Mouse (Mus musculus): ENCODE measurements around the gene Zfp800. TPM values are rescaled to one million over a fixed set of nuclear protein-coding genes. Genes with fewer than 3 reads are reported as not detected.
A peak's percentile ranks its signal among the peaks of the same experiment; 100 is the strongest.

Gene Zfp800
- polyA plus RNA-seq, 1 experiment from 2014 or later = 19.2 TPM

- H3K9me3 ChIP-seq (ENCODE audit: control insufficient read depth) = no peaks in the 10 kb centered on the region
- H3K27me3 ChIP-seq (replicated peaks; ENCODE audit: control insufficient read depth, insufficient read depth, low read length) = no peaks in the 10 kb centered on the region
- H3K9ac ChIP-seq (ENCODE audit: low read depth, low read length) = peak overlapping the region; percentile 75
- peak; percentile 92 for ATAC-seq
- peaks cover 7% of the 10 kb centered on the region; the same call in 1 of the 2 replicates for H3K36me3 ChIP-seq (ENCODE audit: control insufficient read depth, insufficient read depth)
- peak overlapping the region; percentile 89 for H3K4me3 ChIP-seq (ENCODE audit: low read depth, low read length)
- H3K4me2 ChIP-seq (replicated peaks; ENCODE audit: low read depth) = peak overlapping the region; percentile 95
- H3K27ac ChIP-seq (ENCODE audit: low read depth, low read length) = peak overlapping the region; percentile 89
- H3K4me1 ChIP-seq (replicated peaks; ENCODE audit: control insufficient read depth, insufficient read depth, low read length) = no peaks in the 10 kb centered on the region; the same call in 1 of the 2 replicates
- TF ChIP-seq CTCF (IDR thresholded peaks at IDR 0.05; ENCODE audit: low read depth) = 0 out of 2 replicates have a peak, but pooled peaks have one; percentile 1
- WGBS = under 1% methylated on average over 92 of the region's 131 CpGs
Measured at GRCm38 (mm10) chr6:28261307-28262197, 136.3 kb downstream of the Zfp800 start.

GRCm38 (mm10) chr6:28260425-28261191 lies 137.2 kb downstream of the Zfp800 start:
- Histone ChIP-seq H3K27ac (ENCODE audit: low read depth, low read length) (peak overlapping the region; percentile 89), H3K4me2 (replicated peaks; ENCODE audit: low read depth) (peak overlapping the region; percentile 95), H3K9ac (ENCODE audit: low read depth, low read length) (peak overlapping the region; percentile 75), H3K4me3 (ENCODE audit: low read depth, low read length) (peak overlapping the region; percentile 89), H3K27me3 (replicated peaks; ENCODE audit: control insufficient read depth, insufficient read depth, low read length) (no peaks in the 10 kb centered on the region), H3K36me3 (ENCODE audit: control insufficient read depth, insufficient read depth) (peaks cover 9% of the 10 kb centered on the region; the same call in 1 of the 2 replicates), H3K4me1 (replicated peaks; ENCODE audit: control insufficient read depth, insufficient read depth, low read length) (no peaks in the 10 kb centered on the region; the same call in 1 of the 2 replicates), H3K9me3 (ENCODE audit: control insufficient read depth) (no peaks in the 10 kb centered on the region)
- WGBS = 3% methylated on average over 64 of the region's 64 CpGs
- ATAC-seq = peak; percentile 68
- no peak for TF ChIP-seq CTCF (IDR thresholded peaks at IDR 0.05; ENCODE audit: low read depth)

- Histone ChIP-seq H3K27me3 (replicated peaks; ENCODE audit: control insufficient read depth, insufficient read depth, low read length) (no peaks in the 10 kb centered on the region), H3K27ac (ENCODE audit: low read depth, low read length) (no peak overlapping the region), H3K4me1 (replicated peaks; ENCODE audit: control insufficient read depth, insufficient read depth, low read length) (no peaks in the 10 kb centered on the region; the same call in 1 of the 2 replicates), H3K9ac (ENCODE audit: low read depth, low read length) (no peak overlapping the region), H3K36me3 (ENCODE audit: control insufficient read depth, insufficient read depth) (peaks cover 16% of the 10 kb centered on the region), H3K4me3 (ENCODE audit: low read depth, low read length) (no peak overlapping the region), H3K9me3 (ENCODE audit: control insufficient read depth) (no peaks in the 10 kb centered on the region), H3K4me2 (replicated peaks; ENCODE audit: low read depth) (no peak overlapping the region)
- WGBS = 86% methylated on average over 5 of the region's 5 CpGs
- ATAC-seq = no peak
- no peak for TF ChIP-seq CTCF (IDR thresholded peaks at IDR 0.05; ENCODE audit: low read depth)
Measured at GRCm38 (mm10) chr6:28259750-28260149, 138.1 kb downstream of the Zfp800 start.

- H3K4me2 ChIP-seq (replicated peaks; ENCODE audit: low read depth) = no peak overlapping the region
- 54% methylated on average over 1 of the region's 1 CpGs for WGBS
- no peak overlapping the region for H3K9ac ChIP-seq (ENCODE audit: low read depth, low read length)
- ATAC-seq = no peak
- TF ChIP-seq CTCF (IDR thresholded peaks at IDR 0.05; ENCODE audit: low read depth) = no peak
- peaks cover 24% of the 10 kb centered on the region for H3K36me3 ChIP-seq (ENCODE audit: control insufficient read depth, insufficient read depth)
- no peaks in the 10 kb centered on the region for H3K27me3 ChIP-seq (replicated peaks; ENCODE audit: control insufficient read depth, insufficient read depth, low read length)
- H3K27ac ChIP-seq (ENCODE audit: low read depth, low read length) = no peak overlapping the region
- H3K9me3 ChIP-seq (ENCODE audit: control insufficient read depth) = no peaks in the 10 kb centered on the region
- no peak overlapping the region for H3K4me3 ChIP-seq (ENCODE audit: low read depth, low read length)
- H3K4me1 ChIP-seq (replicated peaks; ENCODE audit: control insufficient read depth, insufficient read depth, low read length) = no peaks in the 10 kb centered on the region; the same call in 1 of the 2 replicates
Measured at GRCm38 (mm10) chr6:28258440-28258839, 139.4 kb downstream of the Zfp800 start.

GRCm38 (mm10) chr6:28257772-28258171 lies 140.0 kb downstream of the Zfp800 start:
- no peak overlapping the region for H3K4me3 ChIP-seq (ENCODE audit: low read depth, low read length)
- H3K9me3 ChIP-seq (ENCODE audit: control insufficient read depth) = no peaks in the 10 kb centered on the region
- no peaks in the 10 kb centered on the region for H3K27me3 ChIP-seq (replicated peaks; ENCODE audit: control insufficient read depth, insufficient read depth, low read length)
- no peak overlapping the region for H3K4me2 ChIP-seq (replicated peaks; ENCODE audit: low read depth)
- H3K4me1 ChIP-seq (replicated peaks; ENCODE audit: control insufficient read depth, insufficient read depth, low read length) = no peaks in the 10 kb centered on the region; the same call in 1 of the 2 replicates
- WGBS = 55% methylated on average over 1 of the region's 1 CpGs
- no peak overlapping the region for H3K27ac ChIP-seq (ENCODE audit: low read depth, low read length)
- H3K9ac ChIP-seq (ENCODE audit: low read depth, low read length) = no peak overlapping the region
- no peak for TF ChIP-seq CTCF (IDR thresholded peaks at IDR 0.05; ENCODE audit: low read depth)
- ATAC-seq = no peak
- H3K36me3 ChIP-seq (ENCODE audit: control insufficient read depth, insufficient read depth) = peaks cover 27% of the 10 kb centered on the region

GRCm38 (mm10) chr6:28252790-28253189 lies 145.0 kb downstream of the Zfp800 start:
- H3K4me1 ChIP-seq (replicated peaks; ENCODE audit: control insufficient read depth, insufficient read depth, low read length) = no peaks in the 10 kb centered on the region
- no peaks in the 10 kb centered on the region for H3K9me3 ChIP-seq (ENCODE audit: control insufficient read depth)
- H3K27ac ChIP-seq (ENCODE audit: low read depth, low read length) = no peak overlapping the region
- no peak for ATAC-seq
- H3K27me3 ChIP-seq (replicated peaks; ENCODE audit: control insufficient read depth, insufficient read depth, low read length) = no peaks in the 10 kb centered on the region
- no peak for TF ChIP-seq CTCF (IDR thresholded peaks at IDR 0.05; ENCODE audit: low read depth)
- no peak overlapping the region for H3K9ac ChIP-seq (ENCODE audit: low read depth, low read length)
- H3K36me3 ChIP-seq (ENCODE audit: control insufficient read depth, insufficient read depth) = peaks cover 21% of the 10 kb centered on the region
- no peak overlapping the region for H3K4me2 ChIP-seq (replicated peaks; ENCODE audit: low read depth)
- H3K4me3 ChIP-seq (ENCODE audit: low read depth, low read length) = no peak overlapping the region

All from intestine, postnatal 0 days (tissue).